Mouse (Mus musculus) CD8-positive naive resting alpha-beta T cell, adult 2 months (primary cell): ENCODE measurements around the gene Eva1b.

ENCODE experiments used
- DNase-seq, 2 experiments: peaks; one replicate each; pipeline ENCODE4 v3.0.0; 2022; ENCODE audit warnings: low read depth in 2 of 2, low spot score in 2 of 2

Eva1b gene

DNA sequence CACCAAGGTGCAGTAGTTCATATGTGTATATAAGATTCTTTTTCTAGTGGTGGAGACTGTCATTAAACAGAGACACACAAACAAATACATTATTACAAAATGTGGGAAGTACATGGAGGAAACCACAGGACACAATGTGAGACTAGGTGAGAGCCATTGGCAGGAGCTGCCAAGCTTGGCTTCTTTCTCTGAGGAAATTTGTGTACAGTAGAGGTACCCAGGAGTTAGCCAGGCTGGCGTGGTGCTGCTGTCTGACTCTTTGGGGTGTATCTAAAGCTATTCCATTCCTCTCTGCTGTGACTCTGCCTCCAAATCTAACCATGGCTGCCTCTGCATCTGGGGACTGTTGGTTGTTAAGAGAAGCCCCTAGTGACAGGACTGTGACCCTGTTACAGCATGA is 28.5 kb upstream of the Eva1b start:
- DNase-seq = no peak

DNA sequence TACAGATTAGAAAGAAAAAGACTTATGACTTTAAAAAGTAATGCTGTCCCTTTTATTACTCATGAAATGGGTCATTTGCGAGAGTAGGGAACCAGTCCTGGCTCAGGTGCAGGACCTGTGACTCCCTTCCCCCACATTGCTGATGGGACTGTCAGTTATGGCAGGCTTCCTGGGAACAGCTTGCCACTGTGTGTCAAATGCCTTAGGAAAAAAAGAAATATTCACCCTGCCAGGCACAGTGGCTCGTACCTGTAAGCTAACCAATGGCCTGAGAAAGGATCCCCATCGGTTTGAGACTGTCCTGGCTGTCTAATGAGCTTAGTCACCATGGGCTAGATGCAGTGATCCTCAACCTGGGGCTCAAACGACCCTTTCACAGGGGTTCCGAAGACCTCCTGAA is 27.5 kb upstream of the Eva1b start:
- DNase-seq = no peak

- DNase-seq = no peak
These were observed 27.0 kb upstream of the Eva1b start for GRCm38 (mm10) chr4:126120506-126120905.

DNA sequence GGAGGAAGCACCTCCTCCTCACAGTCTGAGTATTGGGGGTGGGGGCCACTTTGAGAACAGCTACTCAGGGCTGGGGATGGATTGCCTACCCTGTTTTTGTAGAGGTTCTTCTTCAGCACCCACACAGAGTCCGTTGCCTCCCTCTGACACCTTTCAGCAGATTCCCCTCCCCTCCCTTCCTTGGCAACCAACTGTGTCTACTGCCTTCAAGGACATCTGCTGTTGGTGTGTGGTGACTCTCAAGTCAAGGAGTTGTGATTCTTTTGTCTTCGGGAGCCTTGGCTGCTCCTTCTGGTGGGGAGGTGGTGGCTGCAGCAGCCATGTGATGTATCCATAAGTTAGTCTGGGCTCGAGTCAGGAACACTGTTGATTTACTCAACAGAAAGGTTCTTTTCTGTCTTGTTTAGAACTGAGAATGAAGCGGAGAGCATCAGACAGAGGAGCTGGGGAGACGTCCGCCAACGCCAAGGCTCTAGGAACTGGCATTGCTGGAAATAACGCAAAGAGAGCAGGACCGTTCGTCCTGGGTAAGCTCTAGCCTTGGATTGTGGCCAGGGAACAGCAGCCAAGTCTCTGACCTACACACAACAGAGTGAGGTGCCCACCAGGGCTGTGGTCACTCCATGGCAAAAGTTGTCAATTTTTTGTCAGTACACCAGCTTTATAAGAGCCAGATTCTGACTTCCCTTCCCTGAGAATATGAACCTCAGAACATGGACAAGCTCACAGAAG is 24.1 kb upstream of the Eva1b start:
- no peak for DNase-seq

DNA sequence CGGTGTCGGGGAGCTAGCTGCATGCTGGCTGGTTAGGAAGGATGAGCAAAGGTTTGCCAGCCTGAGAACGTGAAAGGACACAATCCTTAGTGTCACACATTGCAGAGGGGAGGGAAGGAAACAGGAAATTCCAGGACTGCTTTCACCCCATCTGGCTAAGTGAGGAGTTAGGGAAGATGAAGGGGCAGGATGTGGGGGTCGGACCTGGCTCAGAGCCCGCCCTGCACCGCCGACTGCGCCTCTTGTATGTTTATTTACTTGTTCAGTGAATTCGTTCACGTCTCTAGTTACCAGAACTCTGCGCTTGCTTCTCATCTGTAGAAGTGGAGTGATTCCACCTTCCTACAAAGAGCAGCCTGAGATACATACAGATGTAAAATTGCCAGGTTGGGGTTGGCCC is 17.0 kb upstream of the Eva1b start:
- no peak for DNase-seq

DNA sequence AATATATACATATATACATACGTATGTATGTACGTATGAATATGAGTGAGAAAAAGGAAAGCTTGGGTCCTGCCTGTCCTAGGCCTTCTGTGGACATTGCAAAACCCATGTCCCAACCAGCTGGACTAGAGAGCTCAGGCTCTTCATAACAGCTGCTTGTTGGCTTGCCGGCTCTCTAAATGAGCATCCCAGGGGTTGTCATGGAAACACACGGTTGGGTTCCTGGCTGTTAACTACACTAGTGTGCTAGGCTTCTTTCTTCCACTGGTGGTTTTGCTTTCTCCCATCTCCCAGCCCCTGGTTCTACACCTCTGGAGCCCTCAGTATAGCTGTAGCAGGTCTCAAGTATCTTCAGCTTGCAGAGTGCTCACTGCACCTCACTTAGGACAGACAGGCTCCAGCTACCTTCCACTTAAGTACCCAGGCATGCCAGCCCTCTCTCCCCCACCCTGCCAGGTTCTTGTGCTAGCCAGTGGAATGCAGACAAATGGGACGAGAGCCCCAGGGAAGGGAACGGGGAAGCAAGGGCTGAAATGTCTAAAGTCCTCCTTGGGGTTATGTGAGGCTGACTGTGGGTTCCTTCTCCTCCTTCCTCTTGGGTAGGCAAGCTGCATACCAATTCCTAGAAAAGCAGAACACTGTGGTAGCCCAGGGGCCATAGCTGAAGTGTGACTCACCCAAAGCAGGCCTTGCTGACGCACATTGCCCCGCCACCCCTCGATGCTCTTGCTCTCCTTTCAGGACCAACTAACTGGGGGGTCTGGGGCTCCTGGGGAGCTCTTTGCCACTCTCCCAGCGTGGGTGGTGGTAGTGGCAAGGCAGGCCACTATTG is 16.0 kb upstream of the Eva1b start:
- no peak for DNase-seq

GRCm38 (mm10) chr4:126132636-126133264 is 14.8 kb upstream of the Eva1b start:
- DNase-seq = no peak

- no peak for DNase-seq
These were observed 13.3 kb upstream of the Eva1b start for GRCm38 (mm10) chr4:126134236-126134635.

GRCm38 (mm10) chr4:126134639-126135038 is 12.9 kb upstream of the Eva1b start:
- no peak for DNase-seq

DNA sequence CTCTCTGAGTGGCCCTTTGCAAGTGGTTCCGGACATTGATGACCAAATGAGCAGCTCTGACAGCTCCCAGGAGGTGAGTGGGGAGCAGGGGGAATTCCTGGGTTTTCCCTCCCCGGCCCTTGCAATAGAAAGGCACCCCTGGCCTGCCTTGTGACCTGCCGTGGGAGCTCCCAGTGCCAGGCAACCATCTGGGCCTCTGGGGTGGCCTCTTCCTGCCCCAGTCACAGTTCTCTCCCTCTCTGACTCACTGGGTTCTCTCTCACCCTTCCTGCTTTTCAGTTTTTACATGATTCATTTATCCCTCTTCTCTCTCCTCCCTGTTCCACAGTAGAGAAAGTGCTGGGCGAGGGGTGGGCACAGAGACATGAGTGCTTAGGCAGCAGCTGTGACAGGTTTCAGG is 9.8 kb upstream of the Eva1b start:
- DNase-seq = no peak

GRCm38 (mm10) chr4:126141021-126141420 is 6.5 kb upstream of the Eva1b start:
- DNase-seq = no peak

DNA sequence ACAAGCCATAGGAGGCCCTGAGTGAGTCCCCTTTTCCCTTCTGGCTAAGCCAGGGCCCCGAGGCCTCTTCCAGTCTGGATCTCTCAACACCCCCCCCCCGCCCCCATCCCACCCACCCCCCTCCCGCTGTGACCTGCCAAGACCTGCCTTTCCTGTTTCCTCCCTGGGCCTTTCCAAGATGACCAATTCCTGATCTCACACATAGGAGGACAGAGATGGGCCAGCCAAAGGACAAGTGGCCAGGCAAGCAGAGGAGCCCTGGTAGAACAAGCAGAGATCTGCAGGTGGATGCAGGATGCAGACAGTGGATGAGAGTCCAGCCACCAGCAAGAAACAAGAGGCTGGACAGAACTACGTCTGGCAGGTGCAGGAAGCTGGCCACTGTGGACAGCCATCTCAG is 2.1 kb upstream of the Eva1b start:
- DNase-seq = no peak

- DNase-seq = no peak
These were observed 491 bp upstream of the Eva1b start for GRCm38 (mm10) chr4:126146974-126147532.

DNA sequence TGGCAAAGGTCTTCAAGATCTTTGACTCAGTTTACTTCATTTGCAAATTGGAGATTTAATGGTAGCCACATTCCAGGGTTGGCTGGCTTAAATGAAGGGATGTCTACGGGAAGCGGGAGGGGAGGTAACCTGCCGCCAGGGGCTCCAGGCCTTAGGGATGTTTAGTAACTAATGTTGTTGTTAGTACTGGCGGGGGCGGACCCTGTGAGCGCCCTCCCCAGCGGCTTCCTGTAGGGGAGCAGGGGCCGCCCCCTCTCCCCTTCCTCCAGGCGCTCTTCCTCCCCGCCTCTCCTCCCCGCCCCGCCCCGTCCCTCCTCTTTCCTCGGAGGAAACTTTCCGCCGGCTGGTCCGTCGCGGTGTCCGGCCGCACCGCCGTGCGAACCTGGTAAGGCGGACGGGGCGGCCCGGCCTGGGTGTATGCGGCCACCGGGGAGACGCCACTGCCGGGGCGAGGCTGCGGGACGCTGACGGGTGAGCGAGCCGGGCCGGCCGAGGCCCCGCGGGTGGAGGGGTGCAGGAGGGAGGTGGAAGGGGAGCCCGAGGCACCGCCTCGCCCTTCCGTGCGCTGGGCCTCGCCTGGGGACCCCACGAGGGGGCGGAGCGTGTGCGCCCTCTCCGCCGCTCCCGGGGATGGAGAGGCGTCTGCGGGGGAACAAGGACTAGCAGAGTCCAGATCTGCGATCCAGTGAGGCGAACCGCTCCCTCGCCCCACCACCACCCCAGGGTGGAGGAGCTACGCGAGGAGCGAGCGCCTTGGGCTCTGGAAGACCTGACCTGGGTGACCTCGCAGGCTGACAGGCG is 817 bp downstream of the Eva1b start:
- peak; percentile 34 to 44 for DNase-seq

- no peak for DNase-seq
These were observed 1.6 kb downstream of the Eva1b start for GRCm38 (mm10) chr4:126149041-126149676.

GRCm38 (mm10) chr4:126149798-126150197 is 2.3 kb downstream of the Eva1b start:
- no peak for DNase-seq

- no peak for DNase-seq
These were observed 2.9 kb downstream of the Eva1b start for GRCm38 (mm10) chr4:126150297-126150948.

- DNase-seq = no peak
These were observed 3.4 kb downstream of the Eva1b start for GRCm38 (mm10) chr4:126150949-126151320.

- no peak for DNase-seq
These were observed 4.3 kb downstream of the Eva1b start for GRCm38 (mm10) chr4:126151701-126152440.
